Mouse (Mus musculus): ENCODE measurements around the gene Stx6. TPM values are rescaled to one million over a fixed set of nuclear protein-coding genes. Genes with fewer than 3 reads are reported as not detected.

Gene Stx6
- polyA plus RNA-seq, 1 experiment = 48.0 TPM

GRCm38 (mm10) chr1:155213912-155214311 is 55.4 kb downstream of the Stx6 start:
- Histone ChIP-seq H3K4me3 (ENCODE audit: insufficient read depth, low read length) (no peak overlapping the region), H3K27ac (ENCODE audit: insufficient read depth, low read depth, low read length) (no peak overlapping the region), H3K4me1 (ENCODE audit: control insufficient read depth, insufficient read depth, low read length) (peaks cover 7% of the 10 kb centered on the region)
- TF ChIP-seq POLR2A (IDR thresholded peaks at IDR 0.05; ENCODE audit: borderline replicate concordance, low read depth, low read length) (no peak), CTCF (IDR thresholded peaks at IDR 0.05; ENCODE audit: low read depth, low read length) (no peak)

GRCm38 (mm10) chr1:155215066-155215764 is 56.7 kb downstream of the Stx6 start:
- H3K4me1 ChIP-seq (ENCODE audit: control insufficient read depth, insufficient read depth, low read length) = peaks cover 5% of the 10 kb centered on the region
- no peak overlapping the region for H3K4me3 ChIP-seq (ENCODE audit: insufficient read depth, low read length)
- no peak overlapping the region for H3K27ac ChIP-seq (ENCODE audit: insufficient read depth, low read depth, low read length)
- no peak for TF ChIP-seq POLR2A (IDR thresholded peaks at IDR 0.05; ENCODE audit: borderline replicate concordance, low read depth, low read length)
- TF ChIP-seq CTCF (IDR thresholded peaks at IDR 0.05; ENCODE audit: low read depth, low read length) = no peak

GRCm38 (mm10) chr1:155216313-155216712 is 57.8 kb downstream of the Stx6 start:
- H3K27ac ChIP-seq (ENCODE audit: insufficient read depth, low read depth, low read length) = no peak overlapping the region
- no peaks in the 10 kb centered on the region for H3K4me1 ChIP-seq (ENCODE audit: control insufficient read depth, insufficient read depth, low read length)
- no peak overlapping the region for H3K4me3 ChIP-seq (ENCODE audit: insufficient read depth, low read length)
- TF ChIP-seq POLR2A (IDR thresholded peaks at IDR 0.05; ENCODE audit: borderline replicate concordance, low read depth, low read length) (no peak), CTCF (IDR thresholded peaks at IDR 0.05; ENCODE audit: low read depth, low read length) (no peak)

- Histone ChIP-seq H3K27ac (ENCODE audit: insufficient read depth, low read depth, low read length) (no peak overlapping the region), H3K4me1 (ENCODE audit: control insufficient read depth, insufficient read depth, low read length) (no peaks in the 10 kb centered on the region), H3K4me3 (ENCODE audit: insufficient read depth, low read length) (no peak overlapping the region)
- TF ChIP-seq CTCF (IDR thresholded peaks at IDR 0.05; ENCODE audit: low read depth, low read length) = no peak
- no peak for TF ChIP-seq POLR2A (IDR thresholded peaks at IDR 0.05; ENCODE audit: borderline replicate concordance, low read depth, low read length)
Observed at GRCm38 (mm10) chr1:155216844-155217243, 58.3 kb downstream of the Stx6 start.

GRCm38 (mm10) chr1:155217865-155218541 is 59.5 kb downstream of the Stx6 start:
- H3K4me3 ChIP-seq (ENCODE audit: insufficient read depth, low read length) = no peak overlapping the region

GRCm38 (mm10) chr1:155218924-155219323 is 60.4 kb downstream of the Stx6 start:
- no peak overlapping the region for H3K4me3 ChIP-seq (ENCODE audit: insufficient read depth, low read length)
- TF ChIP-seq CTCF (IDR thresholded peaks at IDR 0.05; ENCODE audit: low read depth, low read length) (no peak), POLR2A (IDR thresholded peaks at IDR 0.05; ENCODE audit: borderline replicate concordance, low read depth, low read length) (no peak)
- no peak overlapping the region for H3K27ac ChIP-seq (ENCODE audit: insufficient read depth, low read depth, low read length)
- H3K4me1 ChIP-seq (ENCODE audit: control insufficient read depth, insufficient read depth, low read length) = peaks cover 11% of the 10 kb centered on the region

More at GRCm38 (mm10) chr1:155217865-155218541, 59.5 kb downstream of the Stx6 start:
- H3K4me1 ChIP-seq (ENCODE audit: control insufficient read depth, insufficient read depth, low read length) = peaks cover 5% of the 10 kb centered on the region
- no peak overlapping the region for H3K27ac ChIP-seq (ENCODE audit: insufficient read depth, low read depth, low read length)
- TF ChIP-seq POLR2A (IDR thresholded peaks at IDR 0.05; ENCODE audit: borderline replicate concordance, low read depth, low read length) (no peak), CTCF (IDR thresholded peaks at IDR 0.05; ENCODE audit: low read depth, low read length) (peak; percentile 92)

GRCm38 (mm10) chr1:155222101-155222669 is 63.7 kb downstream of the Stx6 start:
- H3K4me1 ChIP-seq (ENCODE audit: control insufficient read depth, insufficient read depth, low read length) = peaks cover 12% of the 10 kb centered on the region
- TF ChIP-seq POLR2A (IDR thresholded peaks at IDR 0.05; ENCODE audit: borderline replicate concordance, low read depth, low read length) (no peak), CTCF (IDR thresholded peaks at IDR 0.05; ENCODE audit: low read depth, low read length) (no peak)
- no peak overlapping the region for H3K4me3 ChIP-seq (ENCODE audit: insufficient read depth, low read length)
- no peak overlapping the region for H3K27ac ChIP-seq (ENCODE audit: insufficient read depth, low read depth, low read length)

- no peak for TF ChIP-seq CTCF (IDR thresholded peaks at IDR 0.05; ENCODE audit: low read depth, low read length)
- no peak for TF ChIP-seq POLR2A (IDR thresholded peaks at IDR 0.05; ENCODE audit: borderline replicate concordance, low read depth, low read length)
- Histone ChIP-seq H3K4me3 (ENCODE audit: insufficient read depth, low read length) (no peak overlapping the region), H3K4me1 (ENCODE audit: control insufficient read depth, insufficient read depth, low read length) (peaks cover 12% of the 10 kb centered on the region), H3K27ac (ENCODE audit: insufficient read depth, low read depth, low read length) (no peak overlapping the region)
Observed at GRCm38 (mm10) chr1:155223036-155223435, 64.5 kb downstream of the Stx6 start.

GRCm38 (mm10) chr1:155223849-155224554 is 65.5 kb downstream of the Stx6 start:
- Histone ChIP-seq H3K27ac (ENCODE audit: insufficient read depth, low read depth, low read length) (no peak overlapping the region), H3K4me3 (ENCODE audit: insufficient read depth, low read length) (no peak overlapping the region), H3K4me1 (ENCODE audit: control insufficient read depth, insufficient read depth, low read length) (peaks cover 12% of the 10 kb centered on the region)
- TF ChIP-seq CTCF (IDR thresholded peaks at IDR 0.05; ENCODE audit: low read depth, low read length) = peak; percentile 85
- TF ChIP-seq POLR2A (IDR thresholded peaks at IDR 0.05; ENCODE audit: borderline replicate concordance, low read depth, low read length) = no peak

Measured in bone marrow macrophage, adult 2 months (primary cell).